Mouse (Mus musculus) brain, embryonic 14.5 days (tissue): Measurements from ENCODE around the gene Gm10401.

Experiments
- CTCF ChIP-seq: fragments of 200-500 bp; IDR thresholded peaks from 2 replicates; pipeline ENCODE4 v1.5.1; 2012; ENCODE audit warnings: inconsistent platforms, mild to moderate bottlenecking, moderate library complexity, borderline replicate concordance; ENCODE audit not compliant: insufficient read depth, insufficient read length; ENCODE audit errors: extremely low read depth
- POLR2A ChIP-seq: fragments of 200-500 bp; IDR thresholded peaks from 2 replicates; pipeline ENCODE4 v1.6.1; 2012; ENCODE audit warnings: mild to moderate bottlenecking, inconsistent platforms, borderline replicate concordance; ENCODE audit not compliant: poor library complexity, insufficient read depth, insufficient read length, severe bottlenecking; ENCODE audit errors: extremely low read depth

DNA sequence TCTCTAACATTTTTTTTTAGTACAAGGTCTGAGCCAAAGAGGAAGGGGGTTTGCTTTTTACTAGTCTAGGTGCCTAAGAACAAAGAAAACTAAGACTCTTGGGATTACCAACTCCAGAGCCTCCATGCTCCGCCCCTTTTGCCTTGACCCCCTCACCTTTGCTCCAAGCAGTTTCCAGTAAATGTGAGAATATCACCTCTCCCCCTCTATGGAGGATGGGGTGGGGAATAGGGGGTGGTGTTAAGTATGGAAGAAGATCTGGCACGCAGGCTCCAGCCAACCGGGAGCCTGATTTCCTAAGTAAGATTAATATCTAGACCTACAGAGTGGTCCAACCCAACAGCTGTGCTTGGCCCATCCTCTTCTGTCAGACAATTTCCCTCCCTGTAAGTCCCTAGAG lies 42.6 kb upstream of the Gm10401 start:
- TF ChIP-seq CTCF = no peak
- no peak for TF ChIP-seq POLR2A
